Mouse (Mus musculus) gastrocnemius, adult 2 months (tissue): ENCODE measurements around the gene Aurka. TPM values are rescaled to one million over a fixed set of nuclear protein-coding genes. Genes with fewer than 3 reads are reported as not detected.

Experiments
- DNase-seq: peaks from one replicate; pipeline ENCODE4 v3.0.0; 2022
- H3K27ac ChIP-seq: fragments of 200-600 bp; 2 replicates; pipeline ENCODE4 v1.8.1; 2022; ENCODE audit warnings: mild to moderate bottlenecking
- H3K4me3 ChIP-seq: fragments of 200-600 bp; 2 replicates; pipeline ENCODE4 v1.8.1; 2022; ENCODE audit warnings: mild to moderate bottlenecking, moderate library complexity
- CTCF ChIP-seq: fragments of 200-600 bp; IDR thresholded peaks from 2 replicates; pipeline ENCODE4 v1.8.1; 2022; ENCODE audit warnings: antibody characterized with exemption, mild to moderate bottlenecking, moderate library complexity
- intact Hi-C: fragments of 180-260 bp; cut with DNase I; formaldehyde crosslinking; loops from one replicate; pipeline ENCODE4 v1.15.1; 2025
- total RNA-seq, 2 experiments: library from RNA; stranded (reverse); gene quantifications; 2 replicates each; pipeline ENCODE4 v1.2.3; 2021

The Aurka gene
- total RNA-seq, 2 experiments from 2014 or later, result 4.4 to 9.9 TPM

DNA sequence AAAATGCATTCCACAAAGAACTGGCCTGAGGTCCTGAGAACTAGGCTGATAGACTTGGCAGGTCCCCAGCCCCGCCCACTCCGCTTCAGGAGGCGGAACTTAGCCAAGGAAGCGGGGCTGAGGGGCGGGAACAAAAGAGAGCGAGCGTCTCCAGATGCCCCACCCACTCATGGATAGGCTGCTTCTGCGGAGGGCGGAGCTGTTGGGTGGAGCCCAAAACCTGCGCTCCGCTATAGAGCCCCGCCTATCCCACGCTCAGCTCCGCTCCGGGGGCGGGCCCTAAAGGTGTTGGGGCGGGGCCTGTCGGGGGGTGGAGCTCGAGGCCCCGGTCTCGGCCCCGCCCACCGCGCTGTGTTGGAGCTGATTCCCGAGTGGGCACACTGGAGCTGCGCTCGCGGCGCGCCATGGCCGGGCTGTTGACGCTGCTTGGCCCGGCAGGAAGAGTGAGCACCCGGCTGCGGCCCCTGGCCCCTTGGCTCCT lies 25.0 kb downstream of the Aurka start, which contains the start of gene Fam210b:
Gene Fam210b (plus strand): TSS at position 308 of the 481 bp plus-strand sequence.
- H3K4me3 ChIP-seq, result peak within 1 kb of the TSS; percentile 91
- DNase-seq, result peak; percentile 97
- intact Hi-C loops, result loop anchor here (5.0 to 10.0 kb wide), 2 partner anchors 97 to 650 kb away; partner anchors contain the start of gene Rtf2
- TF ChIP-seq CTCF, result no peak
- H3K27ac ChIP-seq, result peak within 1 kb of the TSS; percentile 93

DNA sequence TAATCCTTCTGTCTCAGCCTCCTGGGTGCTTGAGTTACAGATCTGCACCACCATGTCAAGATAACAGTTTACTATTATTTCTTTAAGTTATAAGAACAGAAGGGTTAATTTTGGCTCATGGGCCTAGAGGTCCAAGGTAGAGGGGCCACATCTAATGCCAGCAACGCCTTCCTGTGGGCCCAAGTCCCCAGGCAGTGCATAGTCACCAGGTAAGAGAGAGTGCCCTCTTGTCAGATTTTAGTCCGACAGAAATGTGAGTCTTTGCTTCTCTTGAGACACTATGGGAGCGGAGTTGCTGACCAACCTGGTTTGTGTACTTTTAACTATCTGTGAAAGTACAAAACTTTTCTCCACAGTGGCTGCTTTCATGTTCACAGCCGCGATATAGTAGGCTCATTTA lies 25.7 kb downstream of the Aurka start:
- peak overlapping the region; percentile 91 for H3K4me3 ChIP-seq
- TF ChIP-seq CTCF, result no peak
- intact Hi-C loops, result loop anchor here (5.0 to 10.0 kb wide), 2 partner anchors 98 to 650 kb away; partner anchors contain the start of gene Rtf2
- DNase-seq, result no peak
- peak overlapping the region; percentile 68 for H3K27ac ChIP-seq

DNA sequence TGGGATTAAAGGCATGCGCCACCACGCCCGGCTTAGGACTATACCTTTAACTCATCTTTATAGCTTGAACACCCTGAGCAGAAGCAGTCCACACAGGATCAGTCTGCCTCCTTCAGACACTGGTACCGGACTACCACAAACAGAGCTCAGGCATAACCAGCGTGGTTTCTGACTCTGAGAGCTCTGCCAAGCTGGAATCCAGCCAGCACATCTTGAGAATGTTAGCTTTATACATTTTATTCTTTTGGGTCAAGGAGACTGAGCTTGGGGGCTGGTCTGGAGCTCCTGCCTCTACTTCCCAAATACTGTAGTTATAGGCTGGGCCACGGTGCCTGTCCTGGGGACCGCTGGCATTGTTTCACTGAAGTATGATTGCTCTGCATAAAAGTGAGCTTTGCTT lies 26.6 kb downstream of the Aurka start:
- H3K27ac ChIP-seq, result no peak overlapping the region
- H3K4me3 ChIP-seq, result no peak overlapping the region
- DNase-seq, result no peak
- TF ChIP-seq CTCF, result no peak
- intact Hi-C loops, result loop anchor here (10.0 kb wide), 1 partner anchor 651 kb away; no protein-coding TSS in a partner anchor

DNA sequence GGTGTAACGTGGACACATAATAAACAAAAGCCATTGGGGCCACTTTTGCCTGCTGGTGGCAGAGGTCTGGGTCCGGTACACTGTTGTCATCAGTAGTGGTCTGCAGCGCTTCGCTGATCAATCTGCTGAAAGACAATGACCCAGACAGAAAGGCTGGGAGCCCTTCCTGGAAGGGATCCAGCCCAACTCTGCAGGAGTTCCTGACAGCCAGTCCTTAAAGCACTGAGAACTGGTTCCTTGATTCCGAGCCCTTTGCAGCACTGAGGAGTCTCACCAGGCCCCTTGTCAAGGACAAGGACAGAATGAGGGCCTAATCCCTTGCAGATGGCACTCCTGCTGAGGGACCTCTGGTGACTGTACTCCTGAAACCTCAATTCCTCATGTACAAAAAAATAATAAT lies 28.7 kb downstream of the Aurka start:
- no peak for TF ChIP-seq CTCF
- intact Hi-C loops, result loop anchor here (10.0 kb wide), 1 partner anchor 653 kb away; no protein-coding TSS in a partner anchor
- DNase-seq, result no peak
- no peak overlapping the region for H3K27ac ChIP-seq
- H3K4me3 ChIP-seq, result no peak overlapping the region

DNA sequence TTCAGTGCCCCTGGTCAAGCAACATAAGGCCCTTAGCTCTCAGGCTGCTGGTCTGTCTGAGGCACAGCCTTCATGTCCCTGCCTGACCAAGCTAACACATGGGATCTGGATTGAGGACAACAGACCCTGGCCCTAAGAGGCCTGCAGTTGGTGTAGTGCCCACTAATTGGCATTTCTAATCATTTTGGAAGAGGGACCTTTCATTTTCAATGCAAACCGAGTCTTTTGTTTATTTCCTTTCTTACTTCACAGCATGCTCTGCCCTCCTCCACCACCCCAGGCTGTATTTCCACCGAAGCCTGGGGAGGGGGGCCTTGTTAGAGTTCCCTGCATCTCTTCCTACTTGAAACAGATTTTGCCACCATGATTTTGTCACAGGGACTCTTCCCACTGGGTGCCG lies 29.4 kb downstream of the Aurka start:
- DNase-seq, result no peak
- no peak overlapping the region for H3K4me3 ChIP-seq
- intact Hi-C loops, result loop anchor here (10.0 kb wide), 1 partner anchor 654 kb away; no protein-coding TSS in a partner anchor
- H3K27ac ChIP-seq, result no peak overlapping the region
- no peak for TF ChIP-seq CTCF

DNA sequence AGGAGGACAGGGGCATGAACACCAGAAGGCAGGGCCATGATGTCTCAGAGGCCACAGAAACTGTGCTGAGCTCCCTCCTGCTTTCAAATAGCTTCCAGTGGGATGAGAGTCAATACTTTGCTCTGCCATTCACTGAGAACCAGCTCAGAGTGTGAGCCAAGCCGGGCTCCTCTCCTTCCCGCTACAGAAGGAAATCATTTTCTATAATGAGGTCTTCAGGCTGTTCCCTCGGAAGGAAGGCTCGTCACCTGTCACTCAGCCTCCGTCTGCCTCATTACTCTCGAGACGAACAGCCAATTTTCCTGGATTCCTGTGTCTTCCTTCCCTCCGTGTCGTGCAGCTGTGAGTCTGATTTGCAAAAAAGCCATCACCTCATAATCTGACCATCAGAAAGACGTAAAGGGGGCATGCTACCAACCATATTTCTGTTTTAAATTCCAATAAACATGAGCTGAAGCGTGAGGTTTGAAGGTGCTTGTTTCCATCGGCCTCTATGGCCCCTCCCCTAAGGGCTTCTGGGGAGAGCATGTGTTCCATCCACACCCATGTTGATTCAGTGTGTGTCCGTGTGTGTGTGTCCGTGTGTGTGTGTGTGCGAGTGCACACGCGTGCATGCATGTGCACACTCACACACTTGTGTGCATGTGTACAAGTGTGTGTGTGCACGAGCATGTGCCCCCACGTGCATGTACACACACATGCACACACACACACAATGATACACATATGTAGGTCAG lies 32.0 kb downstream of the Aurka start:
- H3K27ac ChIP-seq, result no peak overlapping the region
- intact Hi-C loops, result no loop called here
- DNase-seq, result no peak

DNA sequence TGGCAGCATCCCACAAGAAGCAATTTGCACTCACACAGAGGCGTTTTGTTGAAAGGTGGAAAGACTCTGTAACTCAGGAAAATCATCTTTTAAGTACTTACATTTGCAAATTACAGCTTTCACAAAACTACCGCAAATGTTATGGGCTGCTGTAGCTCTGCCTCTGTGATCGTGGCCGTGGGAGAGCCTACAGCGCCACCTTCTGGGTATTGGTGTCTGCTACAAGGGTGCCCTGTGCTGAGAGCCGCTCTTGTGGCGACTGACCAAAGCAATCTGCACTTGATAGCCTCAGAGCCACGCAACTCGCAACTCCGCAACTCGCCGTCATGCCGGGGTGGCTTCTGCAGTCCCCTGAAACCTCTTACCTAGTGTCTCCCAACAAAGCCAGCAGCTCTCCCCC lies 41.2 kb downstream of the Aurka start:
- H3K4me3 ChIP-seq, result no peak overlapping the region
- TF ChIP-seq CTCF, result peak; percentile 71
- intact Hi-C loops, result loop anchor here (1.0 kb wide), 1 partner anchor 108 kb away; no protein-coding TSS in a partner anchor
- DNase-seq, result peak; percentile 43
- no peak overlapping the region for H3K27ac ChIP-seq

More for the DNA sequence above, 32.0 kb downstream of the Aurka start:
- no peak for TF ChIP-seq CTCF
- H3K4me3 ChIP-seq, result no peak overlapping the region

DNA sequence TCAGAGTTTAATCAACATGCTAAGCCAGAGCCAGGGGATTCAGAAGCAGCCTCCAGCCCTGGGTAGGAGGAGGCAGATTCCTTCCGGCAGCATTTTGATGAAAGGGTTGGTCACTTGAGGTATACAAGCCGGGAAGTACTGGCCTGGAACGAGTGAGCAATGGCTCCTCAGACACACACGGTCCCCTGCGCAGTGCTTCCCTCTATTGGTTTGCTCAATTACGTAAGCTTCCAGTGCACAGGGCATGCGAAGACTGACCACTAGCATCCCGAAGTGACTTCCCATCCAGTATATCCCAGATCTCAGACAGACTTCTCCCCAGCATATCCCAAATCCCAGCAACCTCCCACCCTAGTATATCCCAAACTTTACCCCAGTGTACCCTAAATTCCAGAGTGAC lies 42.1 kb downstream of the Aurka start:
- no peak for DNase-seq
- H3K4me3 ChIP-seq, result no peak overlapping the region
- no peak overlapping the region for H3K27ac ChIP-seq
- no peak for TF ChIP-seq CTCF
- intact Hi-C loops, result no loop called here

DNA sequence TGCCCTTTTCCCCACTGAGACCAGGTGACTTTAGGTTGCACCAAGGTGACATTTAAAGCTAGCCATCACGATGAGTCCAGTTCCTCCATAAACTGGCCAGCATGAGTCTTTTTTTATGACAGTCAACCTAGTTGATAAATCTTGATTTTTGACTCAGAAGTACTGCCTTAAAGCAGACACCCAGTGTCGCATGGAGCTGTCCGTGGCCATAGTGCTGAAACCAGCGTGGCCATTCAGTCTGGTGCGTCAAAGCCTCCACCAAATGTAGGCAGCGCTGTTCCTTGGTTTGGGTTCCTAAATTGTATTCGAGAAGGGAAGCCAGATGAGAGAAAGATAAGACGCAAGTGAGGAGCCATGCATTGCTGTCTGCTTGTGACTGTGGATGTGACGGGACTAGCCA lies 49.5 kb downstream of the Aurka start:
- no peak overlapping the region for H3K27ac ChIP-seq
- no peak overlapping the region for H3K4me3 ChIP-seq
- intact Hi-C loops, result no loop called here
- TF ChIP-seq CTCF, result no peak
- DNase-seq, result peak; percentile 27

DNA sequence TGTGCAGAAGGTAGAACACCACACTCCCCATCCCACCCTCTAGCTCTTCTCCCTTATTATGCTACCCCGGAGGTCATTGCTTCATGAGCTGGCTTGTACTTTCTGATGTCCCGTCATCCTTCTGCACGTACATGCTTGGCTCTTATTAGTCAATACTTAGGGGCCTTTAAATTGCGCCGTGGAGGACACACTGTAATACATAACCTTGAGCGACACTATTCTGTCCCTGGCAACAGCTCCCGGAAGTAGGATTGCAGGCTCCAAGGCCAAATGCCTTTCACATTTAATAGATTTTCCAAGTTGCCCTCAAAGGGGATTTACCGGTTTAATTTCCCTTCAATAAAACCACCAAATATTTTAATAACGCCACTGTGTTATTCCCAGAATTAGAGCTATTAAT lies 58.6 kb downstream of the Aurka start:
- intact Hi-C loops, result no loop called here
- Histone ChIP-seq H3K27ac (no peak overlapping the region), H3K4me3 (no peak overlapping the region)
- no peak for DNase-seq
- TF ChIP-seq CTCF, result no peak

DNA sequence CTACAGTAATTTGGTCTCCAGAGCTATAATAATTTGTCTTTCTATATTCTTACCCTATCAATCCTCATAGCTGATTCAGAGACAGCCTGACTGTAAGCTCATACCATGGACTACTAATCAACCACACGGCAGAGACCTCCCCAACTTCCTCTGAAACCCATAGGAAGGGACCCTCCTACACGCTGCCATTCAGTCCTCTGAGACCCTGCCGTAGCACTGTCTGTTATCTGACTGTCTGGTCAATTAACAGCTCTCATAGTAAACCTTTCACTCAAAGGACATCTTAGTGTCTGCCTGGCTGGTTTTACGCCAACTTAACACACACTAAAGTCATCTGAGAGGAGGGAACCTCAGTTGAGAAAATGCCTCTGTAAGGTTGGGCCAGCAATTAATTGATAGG lies 63.8 kb downstream of the Aurka start:
- DNase-seq, result no peak
- H3K27ac ChIP-seq, result no peak overlapping the region
- H3K4me3 ChIP-seq, result no peak overlapping the region
- no peak for TF ChIP-seq CTCF
- intact Hi-C loops, result no loop called here

Other genes with a start within 250 kb of the Aurka start
- not detected for gene Mc3r, start 122.0 kb downstream of the Aurka start, total RNA-seq
- 1 to 10 TPM; 5.0 to 6.4 TPM for gene Fam210b, start 25.0 kb downstream of the Aurka start, total RNA-seq
- 10 to 100 TPM; 17.0 to 20.6 TPM for gene Cstf1, start 146 bp upstream of the Aurka start, total RNA-seq
- gene Cass4, start 23.3 kb upstream of the Aurka start, total RNA-seq, result under 1 TPM; 0.08 to 0.13 TPM
- gene Rtf2, start 70.0 kb upstream of the Aurka start, total RNA-seq, result 10 to 100 TPM; 28.1 to 29.3 TPM
- not detected for gene Gcnt7, start 88.1 kb upstream of the Aurka start, total RNA-seq
- gene Fam209, start 102.0 kb upstream of the Aurka start, total RNA-seq, result under 1 TPM in 1 of 2 experiments, not detected in 1; 0.36 TPM
- not detected for gene Tfap2c, start 179.1 kb upstream of the Aurka start, total RNA-seq